Mouse (Mus musculus) testis, adult 2 months (tissue): ENCODE results near the gene Jazf1.

Experiments used
- CTCF ChIP-seq: fragments of 200-500 bp; IDR thresholded peaks from 2 replicates; pipeline ENCODE4 v1.5.1; 2012; ENCODE audit warnings: low read depth, mild to moderate bottlenecking, inconsistent platforms, low read length, moderate library complexity; ENCODE audit not compliant: control insufficient read depth, insufficient read depth, insufficient replicate concordance
- POLR2A ChIP-seq: fragments of 200-500 bp; IDR thresholded peaks from 2 replicates; pipeline ENCODE4 v1.6.1; 2012; ENCODE audit warnings: low read depth, mild to moderate bottlenecking, inconsistent platforms, low read length, moderate library complexity; ENCODE audit not compliant: control insufficient read depth

- TF ChIP-seq CTCF (no peak), POLR2A (no peak)
These were observed 209.5 kb downstream of the Jazf1 start for GRCm38 (mm10) chr6:52858911-52859431.
